In genomic region chr17:83077737-83078600, GRCm38 (mm10) we compare ENCODE assay signal across 8 mouse cellular contexts.
A peak's percentile ranks its signal among the peaks of the same experiment; 100 is the strongest.
DNase-seq lines count a peak whose midpoint lies in the region; ATAC-seq lines count a peak whose summit lies in the region.

No protein-coding gene starts in this region.

- H3K9me3 ChIP-seq in heart, embryonic 15.5 days (replicated peaks), result no peaks in the 10 kb centered on the region
- H3K9me3 ChIP-seq in intestine, embryonic 15.5 days, result no peaks in the 10 kb centered on the region

- intact Hi-C loops in heart, postnatal 25 days (cut with DNase I), result no loop called here

- peak overlapping the region; percentile 57; the same call in 1 of the 2 replicates for H3K27ac ChIP-seq in heart, embryonic 15.5 days
- H3K27ac ChIP-seq in intestine, embryonic 15.5 days, result peak overlapping the region; percentile 71
- peak overlapping the region; percentile 76 for H3K27ac ChIP-seq in macrophage

- H3K36me3 ChIP-seq in heart, embryonic 15.5 days, result no peaks in the 10 kb centered on the region
- no peaks in the 10 kb centered on the region for H3K36me3 ChIP-seq in intestine, embryonic 15.5 days
- no peaks in the 10 kb centered on the region for H3K36me3 ChIP-seq in macrophage (ENCODE audit: inconsistent target)

- H3K9ac ChIP-seq in heart, embryonic 15.5 days, result no peak overlapping the region
- H3K9ac ChIP-seq in intestine, embryonic 15.5 days, result no peak overlapping the region

- H3K4me2 ChIP-seq in heart, embryonic 15.5 days, result peak overlapping the region; percentile 40
- peak overlapping the region; percentile 31; the same call in 1 of the 2 replicates for H3K4me2 ChIP-seq in intestine, embryonic 15.5 days (replicated peaks)

- H3K4me1 ChIP-seq in heart, embryonic 15.5 days (replicated peaks), result peaks cover 32% of the 10 kb centered on the region
- peaks cover 18% of the 10 kb centered on the region for H3K4me1 ChIP-seq in intestine, embryonic 15.5 days (replicated peaks)

- H3K79me2 ChIP-seq in macrophage (ENCODE audit: inconsistent target), result no peaks in the 10 kb centered on the region

- no peak for ATAC-seq in heart, embryonic 15.5 days (replicated peaks; ENCODE audit: insufficient number of reproducible peaks, insufficient read depth, low FRiP score, low read depth)
- ATAC-seq in intestine, embryonic 15.5 days, result no peak
- no peak for ATAC-seq in megakaryocyte progenitor cell, adult 5-6 weeks (replicated peaks; ENCODE audit: poor library complexity)
- ATAC-seq in inflammation-experienced regulatory T-cells, adult 6 months, result no peak
- ATAC-seq in erythroid progenitor cell, adult 5-6 weeks (replicated peaks; ENCODE audit: low FRiP score, poor library complexity, severe bottlenecking), result no peak

- no peaks in the 10 kb centered on the region for H3K27me3 ChIP-seq in heart, embryonic 15.5 days
- no peaks in the 10 kb centered on the region for H3K27me3 ChIP-seq in intestine, embryonic 15.5 days (replicated peaks)

- peak overlapping the region; percentile 3; the same call in 1 of the 2 replicates for H3K4me3 ChIP-seq in heart, embryonic 15.5 days
- no peak overlapping the region for H3K4me3 ChIP-seq in intestine, embryonic 15.5 days (replicated peaks)
- no peak overlapping the region for H3K4me3 ChIP-seq in macrophage (ENCODE audit: inconsistent target)

- no peak for DNase-seq in heart, postnatal 25 days (ENCODE audit: low spot score)
- DNase-seq in adrenal gland, postnatal 36 days, result peak; percentile 69 to 83

- WGBS in heart, embryonic 15.5 days, result 28% methylated on average over 17 of the region's 17 CpGs
- WGBS in intestine, embryonic 15.5 days, result 45% methylated on average over 17 of the region's 17 CpGs
- WGBS in macrophage (ENCODE audit: missing documents), result 64% methylated on average over 15 of the region's 17 CpGs
